Mouse (Mus musculus) intestine, postnatal 0 days (tissue): ENCODE results near the gene Klhl11. TPM values are rescaled to one million over a fixed set of nuclear protein-coding genes. Genes with fewer than 3 reads are reported as not detected.

ENCODE experiments used
- ATAC-seq: fragments of 200-750 bp; cut with Nextera tagmentation; 2 replicates; pipeline ENCODE4 v1.8.0; 2017; ENCODE audit warnings: mild to moderate bottlenecking, moderate TSS enrichment, moderate library complexity
- H3K27ac ChIP-seq: fragments of 300-500 bp; sonication (generic); 2 replicates; pipeline ENCODE4 v1.5.1; 2014; ENCODE audit warnings: mild to moderate bottlenecking, low read depth, low read length, moderate library complexity
- H3K27me3 ChIP-seq: fragments of 300-500 bp; sonication (generic); replicated peaks from 2 replicates; pipeline ENCODE4 v1.6.1; 2014; ENCODE audit warnings: low read length, mixed read lengths; ENCODE audit not compliant: control insufficient read depth, insufficient read depth
- H3K36me3 ChIP-seq: fragments of 300-500 bp; sonication (generic); 2 replicates; pipeline ENCODE4 v1.6.1; 2014; ENCODE audit warnings: mild to moderate bottlenecking, moderate library complexity; ENCODE audit not compliant: control insufficient read depth, insufficient read depth
- H3K4me1 ChIP-seq: fragments of 300-500 bp; sonication (generic); replicated peaks from 2 replicates; pipeline ENCODE4 v1.6.1; 2014; ENCODE audit warnings: antibody characterized with exemption, low read length, mixed read lengths; ENCODE audit not compliant: control insufficient read depth, insufficient read depth
- H3K4me2 ChIP-seq: fragments of 300-500 bp; sonication (generic); replicated peaks from 2 replicates; pipeline ENCODE4 v1.6.1; 2014; ENCODE audit warnings: low read depth, mild to moderate bottlenecking, moderate library complexity
- H3K4me3 ChIP-seq: fragments of 300-500 bp; sonication (generic); 2 replicates; pipeline ENCODE4 v1.5.1; 2014; ENCODE audit warnings: low read depth, low read length
- H3K9ac ChIP-seq: fragments of 300-500 bp; sonication (generic); 2 replicates; pipeline ENCODE4 v1.6.1; 2014; ENCODE audit warnings: mild to moderate bottlenecking, low read depth, low read length
- H3K9me3 ChIP-seq: fragments of 300-500 bp; sonication (generic); 2 replicates; pipeline ENCODE4 v1.6.1; 2016; ENCODE audit warnings: mixed run types; ENCODE audit not compliant: control insufficient read depth
- CTCF ChIP-seq: sonication (generic); IDR thresholded peaks from 2 replicates; pipeline ENCODE4 v1.5.1; 2016; ENCODE audit warnings: low read depth, mild to moderate bottlenecking, control low read depth, antibody characterized with exemption, moderate library complexity
- WGBS: fragments of 180-500 bp; shearing (Covaris S2); extraction: QIAGEN DNeasy Blood & Tissue Kit; methylation state at CpG from one replicate; pipeline ENCODE4 v1.1.7; 2014; 5-methylcytosine and 5-hydroxymethylcytosine counted together
- polyA plus RNA-seq: library from polyadenylated mRNA; unstranded; fragments of >200 nt; fragmentation: Nextera tagmentation; extraction: Ambion mirVana; gene quantifications from 2 replicates; pipeline ENCODE4 v1.2.1, GENCODE M21; 2015

Gene Klhl11
- polyA plus RNA-seq, 1 experiment from 2014 or later: 1.8 TPM

- H3K36me3 ChIP-seq: no peaks in the 10 kb centered on the region
- no peak overlapping the region for H3K27ac ChIP-seq
- TF ChIP-seq CTCF: no peak
- H3K9ac ChIP-seq: no peak overlapping the region
- H3K4me1 ChIP-seq: no peaks in the 10 kb centered on the region
- no peak overlapping the region for H3K4me3 ChIP-seq
- no peaks in the 10 kb centered on the region for H3K9me3 ChIP-seq
- no peaks in the 10 kb centered on the region for H3K27me3 ChIP-seq
- no peak overlapping the region for H3K4me2 ChIP-seq
- WGBS: 86% methylated on average over 3 of the region's 3 CpGs
- no peak for ATAC-seq
These were observed 45.7 kb downstream of the Klhl11 start for GRCm38 (mm10) chr11:100426820-100427219.

GRCm38 (mm10) chr11:100425851-100426250 lies 46.7 kb downstream of the Klhl11 start:
- H3K27ac ChIP-seq: no peak overlapping the region
- H3K9ac ChIP-seq: no peak overlapping the region
- no peak overlapping the region for H3K4me3 ChIP-seq
- no peaks in the 10 kb centered on the region for H3K27me3 ChIP-seq
- TF ChIP-seq CTCF: peak; percentile 90
- H3K36me3 ChIP-seq: no peaks in the 10 kb centered on the region
- H3K4me2 ChIP-seq: no peak overlapping the region
- H3K4me1 ChIP-seq: no peaks in the 10 kb centered on the region
- ATAC-seq: peak; percentile 54; the same call in 1 of the 2 replicates
- H3K9me3 ChIP-seq: no peaks in the 10 kb centered on the region
- WGBS: 21% methylated on average over 7 of the region's 7 CpGs

GRCm38 (mm10) chr11:100423836-100424235 lies 48.7 kb downstream of the Klhl11 start:
- H3K4me3 ChIP-seq: no peak overlapping the region
- 90% methylated on average over 7 of the region's 7 CpGs for WGBS
- no peak for TF ChIP-seq CTCF
- H3K27ac ChIP-seq: no peak overlapping the region
- no peaks in the 10 kb centered on the region for H3K4me1 ChIP-seq
- H3K9ac ChIP-seq: no peak overlapping the region
- no peak overlapping the region for H3K4me2 ChIP-seq
- H3K27me3 ChIP-seq: no peaks in the 10 kb centered on the region
- H3K36me3 ChIP-seq: no peaks in the 10 kb centered on the region
- ATAC-seq: no peak
- no peaks in the 10 kb centered on the region for H3K9me3 ChIP-seq

- Histone ChIP-seq H3K4me3 (no peak overlapping the region), H3K27ac (no peak overlapping the region), H3K36me3 (no peaks in the 10 kb centered on the region), H3K4me1 (no peaks in the 10 kb centered on the region), H3K9ac (no peak overlapping the region), H3K9me3 (no peaks in the 10 kb centered on the region), H3K4me2 (no peak overlapping the region), H3K27me3 (no peaks in the 10 kb centered on the region)
- no peak for ATAC-seq
- 88% methylated on average over 8 of the region's 8 CpGs for WGBS
- TF ChIP-seq CTCF: no peak
These were observed 51.0 kb downstream of the Klhl11 start for GRCm38 (mm10) chr11:100421537-100421936.

GRCm38 (mm10) chr11:100414914-100415822 lies 57.4 kb downstream of the Klhl11 start, which contains the start of gene Fkbp10:
Gene Fkbp10 (plus strand): TSS chr11:100415697.
- H3K9ac ChIP-seq: peak within 1 kb of the TSS; percentile 50
- peak within 1 kb of the TSS; percentile 54 for H3K4me3 ChIP-seq
- no peak for TF ChIP-seq CTCF
- ATAC-seq: peak; percentile 11
- H3K36me3 ChIP-seq: no peaks in the 10 kb centered on the region
- peak within 1 kb of the TSS; percentile 74 for H3K4me2 ChIP-seq
- H3K27ac ChIP-seq: peak within 1 kb of the TSS; percentile 69
- 3% methylated on average over 31 of the region's 31 CpGs for WGBS
- H3K9me3 ChIP-seq: no peaks in the 10 kb centered on the region
- H3K4me1 ChIP-seq: peaks cover 6% of the 10 kb centered on the region; the same call in 1 of the 2 replicates
- H3K27me3 ChIP-seq: no peaks in the 10 kb centered on the region

- TF ChIP-seq CTCF: peak; percentile 91
- H3K4me3 ChIP-seq: peak within 1 kb of the TSS; percentile 54
- no peaks in the 10 kb centered on the region for H3K27me3 ChIP-seq
- no peaks in the 10 kb centered on the region for H3K9me3 ChIP-seq
- peak within 1 kb of the TSS; percentile 74 for H3K4me2 ChIP-seq
- H3K4me1 ChIP-seq: peaks cover 6% of the 10 kb centered on the region; the same call in 1 of the 2 replicates
- ATAC-seq: peak; percentile 78
- H3K27ac ChIP-seq: peak within 1 kb of the TSS; percentile 69
- H3K9ac ChIP-seq: peak within 1 kb of the TSS; percentile 50
- WGBS: 2% methylated on average over 90 of the region's 93 CpGs
- peaks cover 4% of the 10 kb centered on the region; the same call in 1 of the 2 replicates for H3K36me3 ChIP-seq
These were observed 58.3 kb downstream of the Klhl11 start, which contains the start of gene P3h4 for GRCm38 (mm10) chr11:100414021-100414913. Gene P3h4 (minus strand): TSS chr11:100414836.
